In genomic region chr5:125068371-125068951, GRCm38 (mm10) we compare ENCODE assay signal across 10 mouse cellular contexts.
DNase-seq lines count a peak whose midpoint lies in the region; ATAC-seq lines count a peak whose summit lies in the region.
"Had no signal": no experiment of that assay in that cellular context is flagged by ENCODE, and none has a peak within 500 bp of the region (broad histone marks: within the 10 kb centered on the region; RNA-seq: fewer than 3 reads in every experiment).

No protein-coding gene starts in this region.

- no peak for DNase-seq in heart, embryonic 10.5 days (ENCODE audit: low spot score)
- DNase-seq in heart, postnatal 10 days = no peak
- DNase-seq in adrenal gland, postnatal 10 days = peak; percentile 67
- peak; percentile 49 for DNase-seq in hindbrain, embryonic 11.5 days (ENCODE audit: low spot score)
- DNase-seq in cerebellum, adult 9-11 months = no peak
- no peak for DNase-seq in frontal cortex, adult 2 months (ENCODE audit: extremely low spot score in 1 of 2, low spot score in 1 of 2)
- DNase-seq in left cerebral cortex, adult 9 months (ENCODE audit: low spot score in 2 of 2) = no peak
- DNase-seq: B cell, adult 2 months; lung, adult 2 months had no signal

- H3K4me1 ChIP-seq in heart, embryonic 10.5 days = peaks cover 47% of the 10 kb centered on the region
- H3K4me1 ChIP-seq in hindbrain, embryonic 11.5 days (replicated peaks; ENCODE audit: control insufficient read depth, insufficient read depth, low read length) = no peaks in the 10 kb centered on the region
- peaks cover 26% of the 10 kb centered on the region for H3K4me1 ChIP-seq in midbrain, embryonic 12.5 days

- 0 out of 2 replicates have a peak overlapping the region, but pooled peaks have one; percentile 44 for H3K27ac ChIP-seq in heart, embryonic 10.5 days
- peak overlapping the region; percentile 70 for H3K27ac ChIP-seq in hindbrain, embryonic 11.5 days (ENCODE audit: low read depth, low read length)
- H3K27ac ChIP-seq in midbrain, embryonic 12.5 days (replicated peaks) = peak overlapping the region; percentile 58

- peak overlapping the region; percentile 12; the same call in 1 of the 2 replicates for H3K9ac ChIP-seq in hindbrain, embryonic 11.5 days (ENCODE audit: low read depth, low read length)
- no peak overlapping the region; the same call in 1 of the 2 replicates for H3K9ac ChIP-seq in midbrain, embryonic 12.5 days (replicated peaks)

- no peaks in the 10 kb centered on the region for H3K27me3 ChIP-seq in heart, embryonic 10.5 days (ENCODE audit: insufficient read depth, poor library complexity, severe bottlenecking)
- H3K27me3 ChIP-seq in hindbrain, embryonic 11.5 days (ENCODE audit: control insufficient read depth, insufficient read depth, low read length) = no peaks in the 10 kb centered on the region
- no peaks in the 10 kb centered on the region for H3K27me3 ChIP-seq in midbrain, embryonic 12.5 days

- no peak overlapping the region for H3K4me3 ChIP-seq in heart, embryonic 10.5 days
- no peak overlapping the region for H3K4me3 ChIP-seq in hindbrain, embryonic 11.5 days (ENCODE audit: low read depth, low read length)
- no peak overlapping the region for H3K4me3 ChIP-seq in midbrain, embryonic 12.5 days

- ATAC-seq in hindbrain, embryonic 11.5 days (ENCODE audit: low FRiP score) = peak; percentile 60
- ATAC-seq in midbrain, embryonic 12.5 days (ENCODE audit: low FRiP score, low read depth) = no peak

- peaks cover 69% of the 10 kb centered on the region for H3K36me3 ChIP-seq in heart, embryonic 10.5 days
- peaks cover 7% of the 10 kb centered on the region for H3K36me3 ChIP-seq in hindbrain, embryonic 11.5 days (ENCODE audit: control insufficient read depth, insufficient read depth, low read length)
- H3K36me3 ChIP-seq in midbrain, embryonic 12.5 days = peaks cover 56% of the 10 kb centered on the region

- no peaks in the 10 kb centered on the region for H3K9me3 ChIP-seq in heart, embryonic 10.5 days
- no peaks in the 10 kb centered on the region for H3K9me3 ChIP-seq in hindbrain, embryonic 11.5 days (ENCODE audit: control insufficient read depth, low read length)
- no peaks in the 10 kb centered on the region for H3K9me3 ChIP-seq in midbrain, embryonic 12.5 days

- H3K4me2 ChIP-seq in hindbrain, embryonic 11.5 days (replicated peaks; ENCODE audit: low read depth, low read length) = no peak overlapping the region
- H3K4me2 ChIP-seq in midbrain, embryonic 12.5 days (replicated peaks) = no peak overlapping the region

- intact Hi-C loops in heart, postnatal 10 days (cut with DNase I) = no loop called here

- 73% methylated on average over 16 of the region's 16 CpGs for WGBS in heart, embryonic 10.5 days
- 60% methylated on average over 16 of the region's 16 CpGs for WGBS in hindbrain, embryonic 11.5 days
- 76% methylated on average over 16 of the region's 16 CpGs for WGBS in midbrain, embryonic 12.5 days

Comparison
In these comparisons a context has a peak if more than half of its experiments do, and no peak if none do; other contexts are left out.
1. DNase-seq: peak in adrenal gland, postnatal 10 days (single experiment) and hindbrain, embryonic 11.5 days (single experiment); none in heart, embryonic 10.5 days (single experiment), heart, postnatal 10 days (0 of 2), cerebellum, adult 9-11 months (single experiment), frontal cortex, adult 2 months (0 of 2) and left cerebral cortex, adult 9 months (0 of 2).
2. Peak in every context shown above with its lines, with median percentiles within 50 percentile points of each other: H3K27ac ChIP-seq.